Mouse (Mus musculus) bone marrow, adult 2 months (tissue): ENCODE measurements at regions not wholly inside any gene's neighbourhood (a gene's known extent, or its start where the extent isn't known, plus 50 kb on each side); places are given as distances from the start of the nearest gene placed in this dataset.

ENCODE experiments used
- CTCF ChIP-seq: fragments of 200-500 bp; IDR thresholded peaks from 2 replicates; pipeline ENCODE4 v1.5.1; 2011; ENCODE audit warnings: low read length, control low read depth; ENCODE audit not compliant: control insufficient read depth, insufficient read depth
- POLR2A ChIP-seq: fragments of 200-500 bp; IDR thresholded peaks from 2 replicates; pipeline ENCODE4 v1.6.1; 2011; ENCODE audit warnings: low read depth, mild to moderate bottlenecking, control low read depth, low read length, borderline replicate concordance; ENCODE audit not compliant: control insufficient read depth

DNA sequence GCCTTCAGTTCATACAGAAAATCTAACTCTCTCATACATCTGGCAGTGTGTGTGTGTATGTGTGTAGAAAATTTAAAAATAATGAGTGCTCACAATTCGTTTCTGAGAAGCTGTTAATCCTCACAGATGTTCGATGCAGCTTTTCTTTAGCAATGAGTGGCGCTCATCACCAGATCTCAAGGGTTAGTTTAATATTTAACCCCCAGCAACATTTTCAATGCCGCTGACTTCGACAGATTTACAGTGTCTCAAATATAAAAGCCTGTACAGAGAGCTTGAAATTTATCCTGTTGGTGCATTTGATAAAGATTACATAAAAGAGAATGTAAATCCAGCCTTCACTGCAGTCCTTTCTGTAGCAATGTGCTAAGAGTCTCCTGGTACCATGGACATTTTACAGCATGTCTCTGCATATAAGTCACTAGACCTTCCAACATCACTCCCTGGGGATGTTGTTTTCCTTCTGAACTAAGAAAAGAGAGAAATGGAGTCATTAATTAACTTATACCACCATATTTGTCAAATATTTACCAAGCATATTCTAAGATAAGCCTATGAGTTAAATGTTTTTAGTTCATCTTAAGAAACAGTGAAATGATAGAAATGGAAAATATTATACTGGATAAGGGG lies 670.8 kb upstream of the Kirrel3 start:
- TF ChIP-seq POLR2A, result no peak
- no peak for TF ChIP-seq CTCF
